Mouse (Mus musculus): ENCODE results near the gene Tmem40. TPM values are rescaled to one million over a fixed set of nuclear protein-coding genes. Genes with fewer than 3 reads are reported as not detected.

Tmem40 gene
- polyA plus RNA-seq, 1 experiment from 2014 or later = 24.7 TPM

GRCm38 (mm10) chr6:115791842-115792686 lies 29.9 kb upstream of the Tmem40 start:
- 81% methylated on average over 34 of the region's 34 CpGs for WGBS (ENCODE audit: insufficient replicate concordance)
- Histone ChIP-seq H3K9ac (no peak overlapping the region), H3K36me3 (replicated peaks) (peaks cover 17% of the 10 kb centered on the region), H3K27ac (replicated peaks) (no peak overlapping the region), H3K27me3 (no peaks in the 10 kb centered on the region), H3K4me2 (no peak overlapping the region), H3K4me1 (replicated peaks) (no peaks in the 10 kb centered on the region), H3K9me3 (replicated peaks) (no peaks in the 10 kb centered on the region), H3K4me3 (replicated peaks) (no peak overlapping the region)
- ATAC-seq (ENCODE audit: insufficient read depth) = no peak

GRCm38 (mm10) chr6:115791016-115791415 lies 28.8 kb upstream of the Tmem40 start:
- no peak for ATAC-seq (ENCODE audit: insufficient read depth)
- Histone ChIP-seq H3K4me1 (replicated peaks) (no peaks in the 10 kb centered on the region), H3K9ac (no peak overlapping the region), H3K36me3 (replicated peaks) (peaks cover 20% of the 10 kb centered on the region), H3K4me3 (replicated peaks) (no peak overlapping the region), H3K27me3 (no peaks in the 10 kb centered on the region), H3K9me3 (replicated peaks) (no peaks in the 10 kb centered on the region), H3K27ac (replicated peaks) (no peak overlapping the region), H3K4me2 (no peak overlapping the region)
- WGBS (ENCODE audit: insufficient replicate concordance) = 65% methylated on average over 10 of the region's 10 CpGs

- WGBS (ENCODE audit: insufficient replicate concordance) = 74% methylated on average over 3 of the region's 3 CpGs
- Histone ChIP-seq H3K27me3 (no peaks in the 10 kb centered on the region), H3K4me1 (replicated peaks) (no peaks in the 10 kb centered on the region), H3K4me3 (replicated peaks) (no peak overlapping the region), H3K27ac (replicated peaks) (no peak overlapping the region), H3K9ac (no peak overlapping the region), H3K4me2 (no peak overlapping the region), H3K9me3 (replicated peaks) (no peaks in the 10 kb centered on the region), H3K36me3 (replicated peaks) (peaks cover 15% of the 10 kb centered on the region)
- ATAC-seq (ENCODE audit: insufficient read depth) = no peak
Observed at GRCm38 (mm10) chr6:115782781-115783180, 20.6 kb upstream of the Tmem40 start.

- H3K4me3 ChIP-seq (replicated peaks) = no peak overlapping the region
- no peak overlapping the region for H3K27ac ChIP-seq (replicated peaks)
- no peaks in the 10 kb centered on the region for H3K27me3 ChIP-seq
- H3K4me1 ChIP-seq (replicated peaks) = peaks cover 28% of the 10 kb centered on the region
- no peak for ATAC-seq (ENCODE audit: insufficient read depth)
- H3K36me3 ChIP-seq (replicated peaks) = no peaks in the 10 kb centered on the region; the same call in 1 of the 2 replicates
- no peaks in the 10 kb centered on the region for H3K9me3 ChIP-seq (replicated peaks)
- H3K9ac ChIP-seq = no peak overlapping the region
- 48% methylated on average over 9 of the region's 9 CpGs for WGBS (ENCODE audit: insufficient replicate concordance)
- H3K4me2 ChIP-seq = peak overlapping the region; percentile 83; the same call in 1 of the 2 replicates
Observed at GRCm38 (mm10) chr6:115776363-115776762, 14.2 kb upstream of the Tmem40 start.

- Histone ChIP-seq H3K36me3 (replicated peaks) (no peaks in the 10 kb centered on the region; the same call in 1 of the 2 replicates), H3K27me3 (no peaks in the 10 kb centered on the region), H3K4me2 (peak overlapping the region; percentile 83; the same call in 1 of the 2 replicates), H3K27ac (replicated peaks) (no peak overlapping the region), H3K9me3 (replicated peaks) (no peaks in the 10 kb centered on the region), H3K9ac (no peak overlapping the region), H3K4me1 (replicated peaks) (peaks cover 28% of the 10 kb centered on the region), H3K4me3 (replicated peaks) (no peak overlapping the region)
- WGBS (ENCODE audit: insufficient replicate concordance) = 49% methylated on average over 3 of the region's 3 CpGs
- ATAC-seq (ENCODE audit: insufficient read depth) = no peak
Observed at GRCm38 (mm10) chr6:115775838-115776237, 13.6 kb upstream of the Tmem40 start.

- Histone ChIP-seq H3K4me2 (peak within 1 kb of the TSS; percentile 83), H3K9me3 (replicated peaks) (no peaks in the 10 kb centered on the region), H3K9ac (peak within 1 kb of the TSS; percentile 56), H3K36me3 (replicated peaks) (no peaks in the 10 kb centered on the region), H3K27ac (replicated peaks) (no peak within 1 kb of the TSS; the same call in 1 of the 2 replicates), H3K27me3 (no peaks in the 10 kb centered on the region), H3K4me3 (replicated peaks) (peak within 1 kb of the TSS; percentile 65), H3K4me1 (replicated peaks) (peaks cover 28% of the 10 kb centered on the region)
- 1% methylated on average over 22 of the region's 28 CpGs for WGBS (ENCODE audit: insufficient replicate concordance)
- peak; percentile 57 for ATAC-seq (ENCODE audit: insufficient read depth)
Observed at GRCm38 (mm10) chr6:115774501-115774921, 12.3 kb upstream of the Tmem40 start, which contains the start of gene Cand2. Cand2 (plus strand) TSS chr6:115774538.

- Histone ChIP-seq H3K9ac (no peak overlapping the region), H3K9me3 (replicated peaks) (no peaks in the 10 kb centered on the region), H3K4me2 (peak overlapping the region; percentile 83), H3K4me3 (replicated peaks) (peak overlapping the region; percentile 65), H3K27me3 (no peaks in the 10 kb centered on the region), H3K27ac (replicated peaks) (no peak overlapping the region; the same call in 1 of the 2 replicates), H3K4me1 (replicated peaks) (peaks cover 28% of the 10 kb centered on the region), H3K36me3 (replicated peaks) (no peaks in the 10 kb centered on the region)
- ATAC-seq (ENCODE audit: insufficient read depth) = no peak
- 1% methylated on average over 14 of the region's 14 CpGs for WGBS (ENCODE audit: insufficient replicate concordance)
Observed at GRCm38 (mm10) chr6:115773966-115774413, 11.8 kb upstream of the Tmem40 start.

- no peak for ATAC-seq (ENCODE audit: insufficient read depth)
- no peaks in the 10 kb centered on the region for H3K9me3 ChIP-seq (replicated peaks)
- no peak overlapping the region for H3K4me3 ChIP-seq (replicated peaks)
- H3K27ac ChIP-seq (replicated peaks) = no peak overlapping the region
- H3K4me2 ChIP-seq = no peak overlapping the region
- H3K9ac ChIP-seq = no peak overlapping the region
- 40% methylated on average over 1 of the region's 1 CpGs for WGBS (ENCODE audit: insufficient replicate concordance)
- H3K36me3 ChIP-seq (replicated peaks) = no peaks in the 10 kb centered on the region
- peaks cover 38% of the 10 kb centered on the region for H3K4me1 ChIP-seq (replicated peaks)
- H3K27me3 ChIP-seq = no peaks in the 10 kb centered on the region
Observed at GRCm38 (mm10) chr6:115772604-115773003, 10.4 kb upstream of the Tmem40 start.

GRCm38 (mm10) chr6:115772201-115772600 lies 10.0 kb upstream of the Tmem40 start:
- ATAC-seq (ENCODE audit: insufficient read depth) = no peak
- Histone ChIP-seq H3K36me3 (replicated peaks) (no peaks in the 10 kb centered on the region), H3K27me3 (no peaks in the 10 kb centered on the region), H3K9me3 (replicated peaks) (no peaks in the 10 kb centered on the region), H3K9ac (no peak overlapping the region), H3K4me1 (replicated peaks) (peaks cover 42% of the 10 kb centered on the region), H3K4me3 (replicated peaks) (no peak overlapping the region), H3K27ac (replicated peaks) (no peak overlapping the region), H3K4me2 (no peak overlapping the region)
- WGBS (ENCODE audit: insufficient replicate concordance) = 64% methylated on average over 6 of the region's 6 CpGs

GRCm38 (mm10) chr6:115770852-115771251 lies 8.6 kb upstream of the Tmem40 start:
- WGBS (ENCODE audit: insufficient replicate concordance) = 55% methylated on average over 4 of the region's 4 CpGs
- H3K4me1 ChIP-seq (replicated peaks) = peaks cover 41% of the 10 kb centered on the region
- no peaks in the 10 kb centered on the region for H3K27me3 ChIP-seq
- no peak overlapping the region for H3K4me2 ChIP-seq
- no peaks in the 10 kb centered on the region for H3K9me3 ChIP-seq (replicated peaks)
- peak overlapping the region; percentile 10; the same call in 1 of the 2 replicates for H3K27ac ChIP-seq (replicated peaks)
- no peaks in the 10 kb centered on the region for H3K36me3 ChIP-seq (replicated peaks)
- H3K9ac ChIP-seq = no peak overlapping the region
- no peak overlapping the region for H3K4me3 ChIP-seq (replicated peaks)
- peak; percentile 25; the same call in 1 of the 2 replicates for ATAC-seq (ENCODE audit: insufficient read depth)

- H3K9me3 ChIP-seq (replicated peaks) = no peaks in the 10 kb centered on the region
- no peak overlapping the region for H3K4me3 ChIP-seq (replicated peaks)
- H3K27me3 ChIP-seq = no peaks in the 10 kb centered on the region
- 0 out of 2 replicates have a peak overlapping the region, but pooled peaks have one; percentile 14 for H3K27ac ChIP-seq (replicated peaks)
- H3K9ac ChIP-seq = no peak overlapping the region
- no peaks in the 10 kb centered on the region for H3K36me3 ChIP-seq (replicated peaks)
- no peak overlapping the region for H3K4me2 ChIP-seq
- ATAC-seq (ENCODE audit: insufficient read depth) = no peak
- 61% methylated on average over 20 of the region's 20 CpGs for WGBS (ENCODE audit: insufficient replicate concordance)
- peaks cover 34% of the 10 kb centered on the region for H3K4me1 ChIP-seq (replicated peaks)
Observed at GRCm38 (mm10) chr6:115770059-115770670, 8.0 kb upstream of the Tmem40 start.

All from liver, embryonic 15.5 days (tissue).